Mouse (Mus musculus) mouse embryonic stem cell (cell line): Measurements from ENCODE around the gene S100a16.

Source experiments
- in situ Hi-C, 2 experiments: fragments of 300-500 bp; cut with MboI; formaldehyde crosslinking; loops; 1 replicate in 1 of 2; 3 replicates in 1 of 2; pipeline ENCODE4 v1.14.3; 2019 to 2020; ENCODE audit warnings: low sequenced_read_pairs in 2 of 2, low pct_unique_long_range_greater_than_20kb in 1 of 2, mixed read lengths in 1 of 2; ENCODE audit not compliant: unreplicated experiment in 1 of 2

S100a16 gene

DNA sequence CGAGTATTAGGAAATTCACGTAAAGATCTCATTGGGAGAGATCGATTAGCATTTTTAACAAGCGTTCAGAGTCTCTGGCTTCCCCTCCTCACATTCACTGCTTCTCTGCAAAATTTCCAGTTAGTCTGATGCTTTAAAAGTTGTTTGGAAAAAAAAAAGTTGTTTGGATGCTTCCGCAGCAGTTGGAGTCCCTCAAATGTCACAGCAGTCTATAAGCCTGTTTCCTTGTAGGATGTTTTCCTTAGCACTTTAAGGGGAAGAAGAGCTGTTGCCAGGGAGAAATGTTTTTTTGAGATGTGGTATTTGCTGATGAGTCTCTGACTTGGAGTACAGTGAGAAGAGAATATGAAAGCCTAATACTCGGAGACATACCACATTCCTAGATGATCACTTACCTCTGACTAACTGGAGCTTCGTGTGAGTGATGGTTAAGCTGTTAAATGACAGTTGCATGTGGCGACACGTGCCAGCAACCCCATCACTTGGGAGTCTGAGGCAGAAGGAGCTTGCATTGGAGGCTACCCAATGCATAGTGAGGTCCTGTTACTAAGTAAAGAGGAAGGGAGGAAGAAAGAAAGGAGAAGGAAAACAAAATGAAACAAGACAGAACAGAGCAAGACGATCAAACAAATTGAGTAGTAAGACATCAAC lies 39.4 kb downstream of the S100a16 start:
- in situ Hi-C loops = no loop called here

DNA sequence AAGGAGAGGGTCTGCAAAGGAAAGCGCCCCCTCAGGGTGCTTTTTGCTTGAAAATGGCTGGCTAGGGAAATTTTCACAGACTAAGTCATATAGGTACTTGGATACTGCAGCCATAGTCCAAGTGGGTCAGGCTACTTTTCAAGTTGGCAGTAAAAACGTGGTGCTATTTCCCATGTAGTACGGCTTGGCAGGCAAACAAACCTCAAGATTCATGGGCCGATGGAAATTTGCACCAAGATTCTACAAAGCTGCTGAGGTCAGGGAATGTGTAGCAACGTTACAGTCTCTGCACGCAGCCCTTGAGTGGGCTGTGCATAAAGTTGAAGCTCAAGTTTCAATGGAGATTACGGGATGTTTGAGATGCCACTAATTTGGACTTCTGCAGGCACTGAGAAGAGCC lies 42.4 kb downstream of the S100a16 start:
- in situ Hi-C loops = no loop called here

DNA sequence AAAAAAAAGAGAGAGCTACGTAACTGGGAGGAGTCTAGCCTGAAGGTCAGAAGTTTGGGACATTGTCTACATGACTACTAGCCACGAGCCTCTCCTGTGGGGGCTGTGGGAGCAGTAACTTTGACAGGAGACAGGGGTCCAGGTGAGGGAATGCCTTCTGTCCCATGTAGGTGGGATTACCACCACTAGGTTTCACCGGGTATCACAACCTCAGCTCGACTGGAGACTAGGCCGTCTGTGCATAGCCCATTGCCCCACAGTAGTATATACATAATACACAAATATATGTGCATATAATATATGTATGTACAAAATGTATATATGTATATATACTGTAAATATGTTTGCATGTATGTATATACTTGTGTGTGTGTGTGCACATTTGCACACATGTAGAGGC lies 44.1 kb downstream of the S100a16 start:
- in situ Hi-C loops = loop anchor here in 1 of 2 experiments (5.0 to 10.0 kb wide), 2 partner anchors 36 to 74 kb away; partner anchors contain the start of gene S100a7a

DNA sequence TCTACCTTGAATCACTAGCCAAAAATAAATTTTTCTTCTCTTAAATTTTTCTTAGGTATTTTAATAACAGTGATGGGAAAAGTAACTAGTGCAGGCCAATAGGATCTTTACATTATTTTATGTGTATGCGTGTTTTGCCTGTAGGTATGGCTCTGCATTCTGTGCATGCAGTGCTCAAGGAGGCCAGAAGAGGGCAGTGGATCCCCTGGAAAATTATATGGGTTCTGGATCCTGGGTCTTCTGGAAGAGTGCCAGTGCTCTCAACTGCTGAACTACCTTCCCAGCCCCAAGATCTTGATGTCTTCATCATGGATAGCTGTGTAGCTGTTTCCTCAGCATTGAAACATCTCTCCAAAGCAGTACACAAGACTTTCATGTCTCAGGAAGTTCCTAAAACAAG lies 45.1 kb downstream of the S100a16 start:
- in situ Hi-C loops = loop anchor here in 1 of 2 experiments (5.0 to 10.0 kb wide), 2 partner anchors 35 to 73 kb away; partner anchors contain the start of gene S100a7a

DNA sequence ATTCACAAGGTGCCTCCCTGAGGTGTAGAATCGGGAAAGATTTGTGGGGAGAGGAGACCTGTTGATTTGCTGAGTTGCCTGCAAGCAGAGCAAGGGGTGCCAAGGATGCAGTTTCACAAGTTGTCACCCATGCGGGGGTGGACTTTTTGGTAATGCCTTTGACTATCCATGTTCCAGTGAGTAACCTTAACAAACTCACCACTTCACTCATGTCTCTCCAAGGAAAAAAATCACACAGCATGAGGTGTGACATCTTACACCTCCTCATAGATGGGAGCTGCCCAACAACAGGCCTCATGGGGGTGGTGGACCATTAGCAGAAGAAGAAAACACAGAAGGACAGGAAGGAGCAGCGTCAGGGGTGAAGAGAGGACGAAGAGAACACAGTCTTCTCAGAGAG lies 45.5 kb downstream of the S100a16 start:
- in situ Hi-C loops = loop anchor here in 1 of 2 experiments (5.0 to 10.0 kb wide), 2 partner anchors 35 to 72 kb away; partner anchors contain the start of gene S100a7a

DNA sequence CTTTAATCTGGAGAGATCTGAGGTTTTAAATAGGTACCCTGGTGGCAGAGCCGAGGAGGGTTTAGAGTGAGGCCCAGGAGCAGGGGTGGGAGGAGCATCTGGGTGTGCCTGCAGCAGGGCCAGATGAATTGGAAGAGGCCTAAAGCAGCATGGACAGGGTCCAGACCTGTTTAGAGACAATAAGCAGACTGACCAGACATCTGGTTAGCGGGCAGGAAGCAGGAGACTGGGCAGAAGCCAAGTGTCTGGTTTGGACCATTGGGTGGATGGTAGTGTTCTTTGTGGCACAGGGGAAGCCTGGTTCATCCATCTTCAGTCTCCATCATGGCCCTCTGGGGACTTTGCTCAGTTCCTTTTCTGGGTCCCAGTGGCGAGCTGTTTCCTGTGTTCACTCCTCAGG lies 46.8 kb downstream of the S100a16 start:
- in situ Hi-C loops = loop anchor here in 1 of 2 experiments (5.0 to 10.0 kb wide), 2 partner anchors 33 to 71 kb away; partner anchors contain the start of gene S100a7a

DNA sequence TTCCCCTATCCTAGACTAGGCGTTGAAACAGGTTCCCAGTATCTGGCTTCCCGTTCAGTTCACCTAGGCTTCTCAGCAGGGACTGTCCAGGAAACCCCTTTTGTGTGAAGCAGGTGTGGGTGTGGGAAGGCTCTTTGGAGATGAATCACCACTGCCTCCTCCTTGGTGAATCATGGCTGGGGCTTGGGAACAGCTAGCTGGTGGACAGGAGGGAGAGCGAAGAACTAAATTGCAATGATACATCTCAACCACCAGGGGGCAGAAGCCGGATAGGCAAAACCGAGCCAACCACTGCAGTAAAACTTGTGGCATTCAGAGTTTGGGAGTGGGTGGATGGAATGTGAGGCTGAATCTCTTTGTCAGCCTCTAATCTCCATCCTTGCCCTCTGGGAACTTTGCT lies 48.5 kb downstream of the S100a16 start:
- in situ Hi-C loops = loop anchor here in 1 of 2 experiments (10.0 kb wide), 1 partner anchor 69 kb away; the partner anchor contains the start of gene S100a7a

DNA sequence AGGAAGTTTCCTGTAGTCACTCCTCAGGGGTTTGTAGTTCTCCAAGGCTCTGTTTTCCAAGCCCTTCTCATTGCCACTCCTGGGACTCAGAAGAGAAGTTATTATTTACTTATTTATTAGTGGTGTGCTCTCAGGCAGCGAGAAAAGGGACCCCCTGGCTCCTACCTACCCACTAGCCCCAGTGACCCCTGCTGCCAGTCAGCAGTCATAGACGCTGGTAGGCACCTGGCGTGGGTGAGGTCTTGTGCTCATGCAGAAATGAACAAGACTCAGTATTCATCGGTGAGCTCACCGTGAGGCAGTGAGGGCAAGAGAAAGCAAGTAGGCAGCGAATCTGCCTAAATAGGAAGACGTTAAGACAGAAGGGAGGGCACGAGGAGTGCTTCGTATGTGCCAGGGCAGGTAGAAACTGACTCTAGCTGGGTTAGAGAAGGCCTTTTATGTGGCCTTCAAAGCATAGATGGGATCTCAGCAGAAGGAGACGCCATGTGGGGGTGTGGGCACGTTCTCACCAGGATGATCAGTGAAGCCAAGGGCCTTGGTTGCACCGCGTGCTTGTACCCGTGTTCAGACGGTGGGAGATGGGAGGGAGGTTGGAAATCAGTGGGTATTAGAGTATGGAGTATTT lies 49.1 kb downstream of the S100a16 start:
- in situ Hi-C loops = loop anchor here in 1 of 2 experiments (10.0 kb wide), 1 partner anchor 69 kb away; the partner anchor contains the start of gene S100a7a

DNA sequence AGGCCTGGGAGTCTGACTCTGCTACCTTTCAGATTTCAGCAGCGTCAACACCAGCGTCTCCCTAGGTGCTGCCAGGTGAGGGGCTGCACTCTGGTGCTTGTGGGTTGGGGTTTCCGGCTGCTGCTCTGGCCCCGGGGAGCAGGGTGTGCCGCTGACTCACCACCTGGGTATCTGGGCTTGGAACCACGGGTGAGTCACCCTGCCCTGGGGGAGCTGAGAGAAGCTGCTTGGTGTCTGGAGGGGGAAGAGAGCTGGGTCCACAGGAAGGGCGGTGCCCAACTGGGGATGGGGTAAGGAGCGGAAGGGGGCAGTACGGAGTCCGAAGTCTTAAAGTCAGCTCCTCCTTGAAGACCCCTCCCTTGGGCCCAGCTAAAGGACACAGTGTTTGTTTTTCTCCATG lies 49.9 kb downstream of the S100a16 start:
- in situ Hi-C loops = loop anchor here in 1 of 2 experiments (10.0 kb wide), 1 partner anchor 68 kb away; the partner anchor contains the start of gene S100a7a

DNA sequence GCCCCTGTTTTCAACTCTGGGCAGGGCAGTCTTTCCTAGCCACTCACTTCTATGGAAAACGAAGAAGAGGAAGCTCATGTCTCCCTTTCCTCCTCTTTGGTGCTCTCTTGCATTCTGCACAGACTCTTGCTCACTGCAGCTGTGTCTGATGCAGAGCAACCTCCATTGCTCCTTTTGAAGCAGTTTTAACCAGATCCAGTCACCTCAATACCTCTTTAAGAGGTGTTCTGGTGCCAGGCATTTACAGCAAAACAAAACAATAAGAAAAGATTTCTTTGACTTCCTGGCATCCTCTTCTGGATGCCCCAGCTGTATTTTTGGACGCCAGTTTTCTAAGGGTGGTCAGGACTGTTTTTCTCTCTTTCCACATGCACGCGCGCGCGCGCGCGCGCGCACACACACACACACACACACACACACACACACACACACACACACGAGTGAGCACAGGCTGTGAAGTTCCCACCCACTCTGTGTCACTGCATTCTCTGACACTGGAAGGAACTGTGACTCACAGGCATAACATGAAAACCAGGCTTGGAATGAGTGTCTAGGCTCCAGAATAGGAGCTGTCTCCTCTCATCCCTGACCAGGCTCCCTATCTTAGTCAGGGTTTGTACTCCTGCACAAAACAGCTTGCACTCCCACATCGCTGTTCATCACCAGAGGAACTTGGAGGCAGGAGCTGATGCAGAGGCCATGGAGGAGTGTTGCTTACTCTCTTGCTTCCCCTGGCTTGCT lies 50.5 kb downstream of the S100a16 start:
- in situ Hi-C loops = loop anchor here in 1 of 2 experiments (10.0 kb wide), 1 partner anchor 67 kb away; the partner anchor contains the start of gene S100a7a

DNA sequence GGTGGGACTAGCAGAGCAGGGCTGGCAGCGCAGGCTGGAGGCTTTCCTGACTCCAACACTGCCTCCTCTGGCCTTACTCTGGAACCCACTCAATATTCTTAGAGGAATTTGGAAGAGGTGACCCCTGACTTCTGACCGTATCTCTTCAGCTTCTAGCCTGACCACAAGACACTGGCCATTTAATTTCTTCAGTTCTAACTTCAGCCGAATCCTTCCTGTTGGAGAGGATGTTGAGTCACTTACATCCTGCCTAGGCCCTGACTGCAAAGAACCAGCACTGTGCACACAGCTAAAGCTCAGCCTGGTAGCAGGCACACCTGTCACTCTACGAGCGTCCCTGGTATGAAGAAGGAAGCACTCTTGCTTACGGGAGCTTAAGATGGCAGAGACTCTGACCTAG lies 52.3 kb downstream of the S100a16 start:
- in situ Hi-C loops = loop anchor here in 1 of 2 experiments (10.0 kb wide), 1 partner anchor 65 kb away; the partner anchor contains the start of gene S100a7a

DNA sequence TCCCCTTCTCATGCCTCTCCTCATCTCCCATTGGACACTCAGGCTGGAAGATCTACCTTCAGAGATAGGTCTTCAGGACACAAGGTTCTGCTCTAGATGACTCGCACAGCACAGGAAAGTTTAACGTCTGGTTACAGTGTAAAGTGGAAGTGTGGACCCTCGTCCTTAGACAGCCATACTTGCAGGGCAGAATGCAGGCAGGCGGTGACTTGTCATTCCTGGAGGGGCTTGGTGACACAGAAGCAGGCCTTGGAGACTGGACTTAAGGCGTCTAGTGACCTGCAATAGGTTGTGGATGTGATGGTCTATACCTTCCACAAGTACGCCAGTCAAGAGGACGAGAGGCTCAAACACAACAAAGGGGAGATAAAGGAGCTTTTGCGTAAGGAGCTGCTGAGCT lies 52.9 kb downstream of the S100a16 start, which contains the start of gene S100a2:
S100a2 (plus strand) TSS at position 301 of the 400 bp plus-strand sequence.
- in situ Hi-C loops = loop anchor here in 1 of 2 experiments (10.0 kb wide), 1 partner anchor 65 kb away; the partner anchor contains the start of gene S100a7a
